Mouse (Mus musculus) lung, embryonic 14.5 days (tissue): ENCODE results near the gene Col2a1. TPM values are rescaled to one million over a fixed set of nuclear protein-coding genes. Genes with fewer than 3 reads are reported as not detected.
A peak's percentile ranks its signal among the peaks of the same experiment; 100 is the strongest.

Experiments used
- ATAC-seq: fragments of 200-750 bp; cut with Nextera tagmentation; 2 replicates; pipeline ENCODE4 v1.8.0; 2017; ENCODE audit warnings: mild to moderate bottlenecking, moderate TSS enrichment, moderate library complexity; ENCODE audit not compliant: insufficient read depth
- DNase-seq: peaks from one replicate; pipeline ENCODE4 v3.0.0-alpha.2; 2015
- H3K27ac ChIP-seq: fragments of 300-500 bp; sonication (generic); 2 replicates; pipeline ENCODE4 v1.5.1; 2014; ENCODE audit warnings: low read depth, mild to moderate bottlenecking, moderate library complexity
- H3K27me3 ChIP-seq: fragments of 300-500 bp; sonication (generic); 2 replicates; pipeline ENCODE4 v1.6.1; 2014; ENCODE audit warnings: low read length, control low read depth; ENCODE audit not compliant: insufficient read depth
- H3K36me3 ChIP-seq: fragments of 300-500 bp; sonication (generic); 2 replicates; pipeline ENCODE4 v1.6.1; 2014; ENCODE audit warnings: control low read depth; ENCODE audit not compliant: insufficient read depth
- H3K4me1 ChIP-seq: fragments of 300-500 bp; sonication (generic); 2 replicates; pipeline ENCODE4 v1.6.1; 2014; ENCODE audit warnings: antibody characterized with exemption, control low read depth; ENCODE audit not compliant: insufficient read depth
- H3K4me2 ChIP-seq: fragments of 300-500 bp; sonication (generic); 2 replicates; pipeline ENCODE4 v1.6.1; 2014; ENCODE audit warnings: mild to moderate bottlenecking
- H3K4me3 ChIP-seq: fragments of 300-500 bp; sonication (generic); 2 replicates; pipeline ENCODE4 v1.5.1; 2014; ENCODE audit warnings: low read depth, low read length
- H3K9ac ChIP-seq: fragments of 300-500 bp; sonication (generic); 2 replicates; pipeline ENCODE4 v1.6.1; 2014
- H3K9me3 ChIP-seq: fragments of 300-500 bp; sonication (generic); 2 replicates; pipeline ENCODE4 v1.6.1; 2016; ENCODE audit warnings: low read depth, low read length, control low read depth
- CTCF ChIP-seq: IDR thresholded peaks from 2 replicates; pipeline ENCODE4 v1.5.1; 2016; ENCODE audit warnings: antibody characterized with exemption, low read depth
- WGBS: fragments of 180-500 bp; shearing (Covaris S2); extraction: QIAGEN DNeasy Blood & Tissue Kit; methylation state at CpG from one replicate; pipeline ENCODE4 v1.1.7; 2014; 5-methylcytosine and 5-hydroxymethylcytosine counted together
- polyA plus RNA-seq: library from polyadenylated mRNA; unstranded; fragments of >200 nt; fragmentation: Nextera tagmentation; extraction: Ambion mirVana; gene quantifications from 2 replicates; pipeline ENCODE4 v1.2.1, GENCODE M21; 2014

The Col2a1 gene
- polyA plus RNA-seq, 1 experiment from 2014 or later = 33.3 TPM

DNA sequence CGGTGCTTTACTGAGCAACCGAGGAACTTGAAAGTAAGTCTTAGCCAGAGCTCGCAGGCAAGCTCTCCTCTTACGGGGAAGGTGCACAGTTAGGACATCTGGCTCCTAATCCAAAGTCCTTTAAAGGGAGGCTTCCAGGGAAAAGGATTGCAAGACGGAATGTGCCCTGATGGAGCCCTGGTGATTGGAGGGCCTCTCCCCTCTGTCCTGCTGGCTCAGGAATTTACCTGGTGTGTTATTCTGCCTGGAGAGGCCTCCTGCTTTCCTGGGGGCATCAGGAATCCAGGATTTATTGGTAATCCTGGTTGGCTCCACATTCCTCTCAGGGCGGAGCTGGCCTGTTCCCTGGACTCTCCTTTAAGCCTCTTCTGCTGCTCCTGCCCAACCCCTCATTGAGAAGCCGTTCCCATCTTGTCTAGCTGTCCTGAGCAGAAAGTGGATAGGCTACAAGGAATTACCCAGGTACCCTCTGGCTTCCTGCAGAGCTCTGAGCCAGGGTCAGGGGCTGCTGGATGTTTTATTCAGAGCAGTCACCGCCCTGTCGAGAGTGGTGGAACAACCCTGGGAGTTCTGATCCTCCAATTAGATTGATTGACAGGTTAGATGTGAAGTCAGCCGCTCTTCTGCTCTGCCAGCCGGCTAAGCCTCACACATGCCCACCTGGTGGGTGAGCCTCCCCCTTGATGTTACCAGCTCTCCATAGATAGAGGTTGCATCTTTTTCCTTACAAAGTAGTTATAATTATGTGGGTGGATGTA lies 31.1 kb downstream of the Col2a1 start:
- no peak for TF ChIP-seq CTCF
- DNase-seq (no peak), ATAC-seq (no peak)
- Histone ChIP-seq H3K4me3 (no peak overlapping the region), H3K9ac (no peak overlapping the region), H3K9me3 (no peaks in the 10 kb centered on the region), H3K4me1 (no peaks in the 10 kb centered on the region), H3K36me3 (no peaks in the 10 kb centered on the region), H3K27me3 (no peaks in the 10 kb centered on the region), H3K27ac (no peak overlapping the region), H3K4me2 (no peak overlapping the region)
- 37% methylated on average over 11 of the region's 11 CpGs for WGBS

DNA sequence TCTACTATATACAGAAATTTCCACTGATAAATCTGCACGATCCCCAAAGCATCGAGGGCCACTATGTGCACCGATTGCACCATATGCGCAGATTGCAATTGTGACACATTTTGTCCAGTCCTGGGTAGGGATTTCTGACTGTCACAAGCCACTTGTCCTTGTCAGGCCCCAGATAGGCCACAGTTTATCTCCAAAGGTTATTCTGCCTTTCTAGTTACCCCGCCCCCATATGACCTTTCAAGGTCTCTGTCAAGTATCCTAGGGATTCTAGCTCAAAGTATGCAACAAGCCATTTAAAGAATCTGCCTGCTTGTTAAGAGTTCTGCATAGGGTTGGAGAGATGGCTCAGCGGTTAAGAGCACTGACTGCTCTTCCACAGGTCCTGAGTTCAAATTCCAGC lies 31.9 kb downstream of the Col2a1 start:
- ATAC-seq (no peak), DNase-seq (no peak)
- no peaks in the 10 kb centered on the region for H3K4me1 ChIP-seq
- no peak for TF ChIP-seq CTCF
- WGBS = 77% methylated on average over 6 of the region's 6 CpGs
- no peaks in the 10 kb centered on the region for H3K9me3 ChIP-seq
- H3K9ac ChIP-seq = no peak overlapping the region
- no peak overlapping the region for H3K4me2 ChIP-seq
- no peaks in the 10 kb centered on the region for H3K36me3 ChIP-seq
- H3K27ac ChIP-seq = no peak overlapping the region
- H3K4me3 ChIP-seq = no peak overlapping the region
- no peaks in the 10 kb centered on the region for H3K27me3 ChIP-seq

DNA sequence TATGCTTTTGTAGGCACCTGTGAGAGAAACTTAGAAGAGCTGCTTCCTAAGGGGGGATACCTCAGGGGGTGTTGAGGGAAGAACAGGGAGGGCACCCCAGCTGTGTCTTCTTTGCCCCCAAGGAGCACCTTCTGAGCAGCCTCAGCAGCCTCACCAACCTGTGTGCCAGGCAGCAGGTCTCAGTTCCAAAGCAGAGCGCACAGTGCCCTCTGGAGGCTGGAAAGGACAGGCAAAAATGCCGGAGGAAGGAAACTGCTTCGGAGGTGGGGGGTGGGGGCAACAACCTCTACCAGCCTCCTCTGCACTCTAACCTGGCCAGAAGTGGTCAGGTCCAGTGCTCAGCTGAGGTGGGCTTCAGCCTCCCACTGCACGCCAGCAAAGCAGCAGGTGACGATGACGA lies 34.2 kb downstream of the Col2a1 start:
- no peak for ATAC-seq

DNA sequence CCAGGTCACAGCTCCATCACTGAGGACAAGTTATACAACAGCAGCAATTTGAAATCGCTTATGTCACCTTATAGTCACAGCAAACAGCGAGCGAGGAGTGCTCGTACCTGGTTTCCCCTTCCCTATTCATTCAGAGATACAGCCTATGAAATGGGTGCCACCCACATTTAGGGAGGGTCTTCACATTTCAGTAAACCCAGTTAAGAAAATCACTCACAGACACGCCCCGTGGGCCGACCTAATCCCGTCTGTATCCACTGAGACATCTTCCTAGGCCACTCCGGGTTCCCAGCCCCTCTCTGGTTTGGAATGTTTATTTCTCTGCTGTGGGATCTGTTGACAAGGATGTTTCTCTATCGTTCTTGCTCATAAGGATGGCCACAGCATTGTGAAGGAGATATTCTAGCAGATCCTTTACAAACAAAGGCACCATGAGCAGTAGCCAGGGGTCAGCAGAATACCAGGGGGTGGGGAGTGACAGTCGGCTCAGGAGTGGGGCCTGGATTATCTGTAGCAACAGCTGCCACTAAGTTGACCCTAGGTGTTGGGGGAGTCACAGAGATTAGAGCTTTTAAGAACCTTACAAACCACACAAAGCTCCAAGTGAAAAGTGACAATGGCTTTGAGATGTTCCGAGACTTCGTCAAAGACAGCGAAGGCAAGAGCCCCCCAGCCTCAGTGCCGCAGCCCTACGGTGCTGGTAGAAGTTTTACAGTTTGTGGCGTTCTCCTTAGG lies 39.0 kb downstream of the Col2a1 start:
- ATAC-seq = no peak
- 52% methylated on average over 17 of the region's 17 CpGs for WGBS
- no peak for DNase-seq
- Histone ChIP-seq H3K9ac (no peak overlapping the region), H3K27ac (no peak overlapping the region), H3K4me3 (no peak overlapping the region), H3K36me3 (no peaks in the 10 kb centered on the region), H3K9me3 (no peaks in the 10 kb centered on the region), H3K4me2 (peak overlapping the region; percentile 89), H3K27me3 (no peaks in the 10 kb centered on the region), H3K4me1 (no peaks in the 10 kb centered on the region)
- TF ChIP-seq CTCF = no peak

More for the DNA sequence above, 34.2 kb downstream of the Col2a1 start:
- TF ChIP-seq CTCF = peak; percentile 68
- H3K9ac ChIP-seq = no peak overlapping the region
- H3K36me3 ChIP-seq = no peaks in the 10 kb centered on the region
- DNase-seq = peak; percentile 62
- no peaks in the 10 kb centered on the region for H3K9me3 ChIP-seq
- 35% methylated on average over 6 of the region's 6 CpGs for WGBS
- no peak overlapping the region for H3K4me2 ChIP-seq
- no peak overlapping the region for H3K27ac ChIP-seq
- H3K4me3 ChIP-seq = no peak overlapping the region
- no peaks in the 10 kb centered on the region for H3K27me3 ChIP-seq
- no peaks in the 10 kb centered on the region for H3K4me1 ChIP-seq

DNA sequence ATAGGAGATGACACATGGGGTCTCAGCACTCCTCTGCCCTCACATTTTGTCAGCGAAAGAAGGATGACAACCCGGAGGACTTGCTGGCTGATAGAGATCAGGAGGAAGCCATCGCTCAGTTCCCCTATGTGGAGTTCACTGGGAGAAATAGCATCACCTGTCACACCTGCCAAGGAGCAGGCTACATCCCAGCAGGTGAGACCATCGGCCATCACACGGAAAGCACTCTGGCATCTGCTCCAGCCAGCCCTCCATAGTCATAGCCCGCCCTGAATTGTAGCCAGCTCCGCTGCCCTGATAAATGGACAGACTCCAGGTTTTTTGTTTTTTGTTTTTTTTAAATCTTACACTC lies 39.7 kb downstream of the Col2a1 start:
- Histone ChIP-seq H3K4me1 (no peaks in the 10 kb centered on the region), H3K27ac (no peak overlapping the region), H3K4me2 (peak overlapping the region; percentile 89), H3K9me3 (no peaks in the 10 kb centered on the region), H3K36me3 (no peaks in the 10 kb centered on the region), H3K9ac (peak overlapping the region; percentile 67), H3K4me3 (peak overlapping the region; percentile 55), H3K27me3 (no peaks in the 10 kb centered on the region)
- DNase-seq (no peak), ATAC-seq (peak; percentile 19; the same call in 1 of the 2 replicates)
- no peak for TF ChIP-seq CTCF
- WGBS = 18% methylated on average over 7 of the region's 7 CpGs

DNA sequence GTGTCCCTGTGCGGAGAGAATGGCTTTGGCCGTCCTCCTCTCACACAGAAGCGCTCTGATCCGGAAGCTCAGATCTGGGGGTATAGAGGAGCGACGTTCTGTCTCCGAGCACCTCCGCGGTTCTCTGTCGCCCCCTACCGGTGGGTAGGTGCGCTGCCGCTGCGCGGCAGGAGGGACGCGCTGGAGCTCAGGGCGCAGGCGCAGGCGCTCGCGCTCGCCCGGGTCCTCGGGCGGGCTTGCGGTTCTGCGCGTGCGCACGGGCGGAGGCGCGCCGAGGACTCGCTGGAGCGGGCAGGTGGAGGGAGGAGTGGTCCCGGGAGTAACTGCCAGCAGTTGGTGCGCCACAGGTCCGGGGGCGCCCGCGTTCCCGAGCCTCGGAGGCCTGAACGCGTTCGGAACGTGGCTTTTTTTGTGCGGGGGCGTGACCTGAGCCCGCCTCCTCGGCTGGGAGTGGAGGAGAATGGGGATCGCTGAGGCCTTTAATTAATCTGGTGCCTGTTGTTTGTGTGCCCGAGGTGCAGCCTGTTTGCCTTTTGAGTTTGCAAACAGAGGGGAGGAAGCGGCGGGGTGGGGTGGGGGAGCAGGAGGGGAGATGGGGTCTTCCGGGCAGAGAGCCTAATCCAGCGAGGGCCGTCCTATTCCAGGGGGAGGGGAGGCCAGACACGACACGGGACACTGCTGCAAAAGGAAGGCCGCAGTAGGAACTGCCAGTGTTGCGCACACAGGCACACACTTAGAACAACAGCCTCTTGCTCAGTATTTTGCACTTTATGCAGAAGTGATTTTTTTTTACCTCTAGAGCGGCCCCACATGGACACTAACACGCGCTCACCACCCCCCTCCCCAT lies 40.3 kb downstream of the Col2a1 start, which contains the start of gene Tmem106c:
Tmem106c (plus strand) TSS at position 212 of the 847 bp plus-strand sequence.
- ATAC-seq = peak; percentile 97
- Histone ChIP-seq H3K36me3 (no peaks in the 10 kb centered on the region), H3K9me3 (no peaks in the 10 kb centered on the region), H3K27me3 (no peaks in the 10 kb centered on the region), H3K27ac (peak within 1 kb of the TSS; percentile 65; the same call in 1 of the 2 replicates), H3K4me3 (peak within 1 kb of the TSS; percentile 55), H3K9ac (peak within 1 kb of the TSS; percentile 67), H3K4me2 (peak within 1 kb of the TSS; percentile 89), H3K4me1 (no peaks in the 10 kb centered on the region)
- under 1% methylated on average over 67 of the region's 67 CpGs for WGBS
- peak; percentile 97 for DNase-seq
- peak; percentile 89 for TF ChIP-seq CTCF
